Mouse (Mus musculus): ENCODE results near the gene Acsf2. TPM values are rescaled to one million over a fixed set of nuclear protein-coding genes. Genes with fewer than 3 reads are reported as not detected.

Gene Acsf2
- total and polyA plus RNA-seq, 3 experiments: 2.8 to 13.1 TPM; not detected in 1

- H3K27ac ChIP-seq (ENCODE audit: control insufficient read depth, low read depth, low read length): peak overlapping the region; percentile 91
- peaks cover 14% of the 10 kb centered on the region for H3K79me2 ChIP-seq (ENCODE audit: control insufficient read depth, insufficient read depth, low read length, poor library complexity)
- peaks cover 0 to 12% of the 10 kb centered on the region in 2 experiments; a peak in 2 of 4 replicates for H3K36me3 ChIP-seq (ENCODE audit: control insufficient read depth in 1 of 2, insufficient read depth in 2 of 2, low read length in 2 of 2)
- H3K4me3 ChIP-seq (ENCODE audit: control insufficient read depth in 1 of 2, insufficient read depth in 1 of 2, low read depth in 2 of 2, low read length in 2 of 2): peak overlapping the region in 1 of 2 experiments; percentile 7; a peak in 1 of 4 replicates
- H3K9me3 ChIP-seq (replicated peaks; ENCODE audit: insufficient read depth, low read length): no peaks in the 10 kb centered on the region
- TF ChIP-seq MYB (IDR thresholded peaks at IDR 0.05; ENCODE audit: low read depth, low read length) (no peak), POLR2A (IDR thresholded peaks at IDR 0.05; ENCODE audit: control insufficient read depth in 1 of 2, insufficient read depth in 1 of 2, low read depth in 1 of 2, low read length in 2 of 2, poor library complexity in 1 of 2) (peak in 1 of 2 experiments; percentile 5; a peak in 1 of 4 replicates), JUND (IDR thresholded peaks at IDR 0.05; ENCODE audit: low read depth, low read length) (no peak), CHD2 (IDR thresholded peaks at IDR 0.05; ENCODE audit: low read length) (peak; percentile 5; the same call in 1 of the 2 replicates), SIN3A (IDR thresholded peaks at IDR 0.05; ENCODE audit: low read length) (no peak)
- DNase-seq (ENCODE audit: low read depth, low spot score): no peak
- H3K27me3 ChIP-seq (ENCODE audit: control insufficient read depth in 1 of 2, insufficient read depth in 2 of 2, low read length in 2 of 2): no peaks in the 10 kb centered on the region
- H3K4me1 ChIP-seq (ENCODE audit: control insufficient read depth in 1 of 2, insufficient read depth in 2 of 2, low read length in 2 of 2): peaks cover 0 to 13% of the 10 kb centered on the region in 2 experiments; a peak in 2 of 4 replicates
- H3K9ac ChIP-seq (ENCODE audit: control insufficient read depth, low read depth, low read length, poor library complexity, severe bottlenecking): peak overlapping the region; percentile 54
Observed at GRCm38 (mm10) chr11:94550442-94550744, 51.3 kb downstream of the Acsf2 start.

GRCm38 (mm10) chr11:94549691-94550441 is 51.8 kb downstream of the Acsf2 start:
- peak overlapping the region; percentile 80 for H3K9ac ChIP-seq (ENCODE audit: control insufficient read depth, low read depth, low read length, poor library complexity, severe bottlenecking)
- peak; percentile 93 for DNase-seq (ENCODE audit: low read depth, low spot score)
- H3K36me3 ChIP-seq (ENCODE audit: control insufficient read depth in 1 of 2, insufficient read depth in 2 of 2, low read length in 2 of 2): peaks cover 0 to 12% of the 10 kb centered on the region in 2 experiments; a peak in 2 of 4 replicates
- H3K27ac ChIP-seq (ENCODE audit: control insufficient read depth, low read depth, low read length): peak overlapping the region; percentile 91
- H3K27me3 ChIP-seq (ENCODE audit: control insufficient read depth in 1 of 2, insufficient read depth in 2 of 2, low read length in 2 of 2): no peaks in the 10 kb centered on the region
- H3K9me3 ChIP-seq (replicated peaks; ENCODE audit: insufficient read depth, low read length): no peaks in the 10 kb centered on the region
- peaks cover 14% of the 10 kb centered on the region for H3K79me2 ChIP-seq (ENCODE audit: control insufficient read depth, insufficient read depth, low read length, poor library complexity)
- H3K4me1 ChIP-seq (ENCODE audit: control insufficient read depth in 1 of 2, insufficient read depth in 2 of 2, low read length in 2 of 2): peaks cover 0 to 13% of the 10 kb centered on the region in 2 experiments; a peak in 2 of 4 replicates
- peak overlapping the region; percentile 74 to 75 for H3K4me3 ChIP-seq (ENCODE audit: control insufficient read depth in 1 of 2, insufficient read depth in 1 of 2, low read depth in 2 of 2, low read length in 2 of 2)
- TF ChIP-seq ZC3H11A (IDR thresholded peaks at IDR 0.05; ENCODE audit: low read depth, low read length) (no peak), USF1 (IDR thresholded peaks at IDR 0.05; ENCODE audit: low read depth, low read length) (no peak), HCFC1 (IDR thresholded peaks at IDR 0.05; ENCODE audit: low read depth, low read length) (peak; percentile 53), SMC3 (IDR thresholded peaks at IDR 0.05; ENCODE audit: low read depth, low read length) (no peak), ETS1 (IDR thresholded peaks at IDR 0.05; ENCODE audit: low read depth, low read length) (peak; percentile 83), UBTF (IDR thresholded peaks at IDR 0.05; ENCODE audit: borderline replicate concordance, insufficient read depth, low read depth, low read length) (no peak), CHD2 (IDR thresholded peaks at IDR 0.05; ENCODE audit: low read length) (0 out of 2 replicates have a peak, but pooled peaks have one; percentile 9), ZKSCAN1 (IDR thresholded peaks at IDR 0.05; ENCODE audit: low read depth, low read length) (no peak), TCF12 (IDR thresholded peaks at IDR 0.05; ENCODE audit: low read depth, low read length) (peak; percentile 71; the same call in 1 of the 2 replicates), ZMIZ1 (IDR thresholded peaks at IDR 0.05; ENCODE audit: low read depth, low read length) (peak; percentile 64; the same call in 1 of the 2 replicates), ELF1 (IDR thresholded peaks at IDR 0.05; ENCODE audit: low read depth, low read length) (no peak), MYC (IDR thresholded peaks at IDR 0.05; ENCODE audit: low read depth, low read length) (peak; percentile 94; the same call in 1 of the 2 replicates), POLR2AphosphoS2 (IDR thresholded peaks at IDR 0.05; ENCODE audit: low read length) (peak; percentile 31; the same call in 1 of the 2 replicates), JUND (IDR thresholded peaks at IDR 0.05; ENCODE audit: low read depth, low read length) (no peak), E2F4 (IDR thresholded peaks at IDR 0.05; ENCODE audit: borderline replicate concordance, low read depth, low read length) (no peak), POLR2A (IDR thresholded peaks at IDR 0.05; ENCODE audit: control insufficient read depth in 1 of 2, insufficient read depth in 1 of 2, low read depth in 1 of 2, low read length in 2 of 2, poor library complexity in 1 of 2) (peak in 1 of 2 experiments; percentile 75; a peak in 2 of 4 replicates), MAX (IDR thresholded peaks at IDR 0.05; ENCODE audit: low read length) (peak; percentile 88), RCOR1 (IDR thresholded peaks at IDR 0.05; ENCODE audit: low read depth, low read length) (no peak), MYB (IDR thresholded peaks at IDR 0.05; ENCODE audit: low read depth, low read length) (no peak), CTCF (IDR thresholded peaks at IDR 0.05 in 2 of 3, conservative IDR thresholded peaks at IDR 0.05 in 1 of 3; ENCODE audit: control insufficient read depth in 1 of 3, insufficient read depth in 1 of 3, low read depth in 2 of 3, low read length in 3 of 3, poor library complexity in 1 of 3, severe bottlenecking in 1 of 3) (no peak; a peak in 1 of 6 replicates), MAZ (IDR thresholded peaks at IDR 0.05; ENCODE audit: low read depth, low read length) (peak; percentile 18; the same call in 1 of the 2 replicates), MXI1 (IDR thresholded peaks at IDR 0.05; ENCODE audit: low read depth, low read length) (peak; percentile 88), SIN3A (IDR thresholded peaks at IDR 0.05; ENCODE audit: low read length) (peak; percentile 77), ZNF384 (IDR thresholded peaks at IDR 0.05; ENCODE audit: low read depth, low read length) (peak; percentile 73), MEF2A (IDR thresholded peaks at IDR 0.05; ENCODE audit: extremely low read depth, insufficient replicate concordance, low read depth, low read length, poor library complexity, severe bottlenecking) (no peak), NRF1 (IDR thresholded peaks at IDR 0.05; ENCODE audit: insufficient read depth, low read depth, low read length, poor library complexity, severe bottlenecking) (no peak), MAFK (IDR thresholded peaks at IDR 0.05; ENCODE audit: borderline replicate concordance, low read depth, low read length) (peak; percentile 39; the same call in 1 of the 2 replicates)
